Mouse (Mus musculus) thymus, postnatal 14 days (tissue): Measurements from ENCODE around the gene Lrp10.

ENCODE experiments used
- DNase-seq: peaks from one replicate; pipeline ENCODE4 v3.0.0; 2021

Gene Lrp10

DNA sequence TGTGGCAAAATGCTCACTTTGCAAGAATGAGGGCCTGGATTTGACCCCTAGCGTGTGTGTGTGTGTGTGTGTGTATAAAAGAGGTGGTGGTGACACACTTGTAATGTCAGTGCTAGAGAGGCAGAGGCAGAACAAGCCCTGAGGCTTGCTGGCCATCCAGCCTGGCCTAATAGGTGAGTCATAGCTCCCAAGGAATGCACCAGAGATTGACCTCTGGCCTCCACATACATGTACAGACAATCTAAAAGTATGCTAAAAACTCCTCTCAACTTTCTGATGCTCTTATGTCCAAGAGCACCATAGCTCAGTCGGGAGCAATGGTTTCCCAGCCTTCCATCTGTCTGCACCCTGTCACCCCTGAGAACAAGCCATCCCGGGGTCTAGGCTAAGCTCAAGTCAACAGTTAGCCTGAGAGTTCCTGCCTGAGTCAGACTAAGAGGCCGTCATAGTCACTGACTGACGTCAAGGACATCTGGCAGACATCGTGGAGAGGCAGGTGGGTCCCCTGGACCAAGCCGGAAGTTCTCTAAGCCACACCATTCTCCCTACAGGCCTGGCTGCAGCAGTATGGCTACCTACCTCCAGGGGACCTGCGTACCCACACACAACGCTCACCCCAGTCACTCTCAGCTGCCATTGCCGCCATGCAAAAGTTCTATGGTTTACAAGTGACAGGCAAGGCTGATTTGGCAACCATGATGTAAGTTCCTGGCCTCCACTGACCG lies 28.6 kb upstream of the Lrp10 start:
- no peak for DNase-seq

DNA sequence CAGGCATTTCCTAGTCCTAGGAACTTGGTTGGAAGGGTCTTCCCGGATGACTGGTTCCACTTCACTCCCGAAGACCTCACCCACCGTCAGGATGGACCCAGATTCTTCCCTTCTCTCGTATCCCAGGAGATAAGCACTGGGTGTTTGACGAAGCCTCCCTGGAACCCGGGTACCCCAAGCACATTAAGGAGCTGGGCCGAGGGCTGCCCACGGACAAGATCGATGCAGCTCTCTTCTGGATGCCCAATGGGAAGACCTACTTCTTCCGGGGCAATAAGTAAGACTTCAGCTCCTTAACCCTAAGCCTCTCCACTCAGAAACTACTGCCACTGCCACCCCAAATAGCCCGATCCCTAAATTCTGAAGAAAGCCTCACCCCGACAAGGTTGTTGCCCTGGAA lies 24.8 kb upstream of the Lrp10 start:
- DNase-seq = no peak

DNA sequence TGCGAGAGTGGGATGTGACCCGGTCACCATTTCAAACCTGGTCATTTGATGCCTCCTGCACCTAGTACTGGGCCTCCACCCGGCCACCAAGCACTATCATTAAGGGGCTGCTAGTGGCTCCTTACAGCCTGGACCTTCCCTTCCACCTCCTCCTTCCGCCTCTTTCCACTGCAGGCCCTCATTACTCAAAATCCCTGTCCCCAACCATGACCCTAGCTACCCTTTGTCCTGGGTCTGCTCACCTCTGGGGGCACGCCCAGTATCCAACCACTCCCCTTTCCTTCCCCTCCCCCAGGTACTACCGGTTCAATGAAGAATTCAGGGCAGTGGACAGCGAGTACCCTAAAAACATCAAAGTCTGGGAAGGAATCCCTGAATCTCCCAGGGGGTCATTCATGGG lies 24.3 kb upstream of the Lrp10 start:
- no peak for DNase-seq

DNA sequence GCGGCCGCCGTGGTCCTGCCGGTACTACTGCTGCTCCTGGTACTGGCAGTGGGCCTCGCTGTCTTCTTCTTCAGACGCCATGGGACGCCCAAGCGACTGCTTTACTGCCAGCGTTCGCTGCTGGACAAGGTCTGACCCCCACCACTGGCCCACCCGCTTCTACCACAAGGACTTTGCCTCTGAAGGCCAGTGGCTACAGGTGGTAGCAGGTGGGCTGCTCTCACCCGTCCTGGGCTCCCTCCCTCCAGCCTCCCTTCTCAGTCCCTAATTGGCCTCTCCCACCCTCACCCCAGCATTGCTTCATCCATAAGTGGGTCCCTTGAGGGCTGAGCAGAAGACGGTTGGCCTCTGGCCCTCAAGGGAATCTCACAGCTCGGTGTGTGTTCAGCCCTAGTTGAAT lies 23.4 kb upstream of the Lrp10 start:
- DNase-seq = no peak

DNA sequence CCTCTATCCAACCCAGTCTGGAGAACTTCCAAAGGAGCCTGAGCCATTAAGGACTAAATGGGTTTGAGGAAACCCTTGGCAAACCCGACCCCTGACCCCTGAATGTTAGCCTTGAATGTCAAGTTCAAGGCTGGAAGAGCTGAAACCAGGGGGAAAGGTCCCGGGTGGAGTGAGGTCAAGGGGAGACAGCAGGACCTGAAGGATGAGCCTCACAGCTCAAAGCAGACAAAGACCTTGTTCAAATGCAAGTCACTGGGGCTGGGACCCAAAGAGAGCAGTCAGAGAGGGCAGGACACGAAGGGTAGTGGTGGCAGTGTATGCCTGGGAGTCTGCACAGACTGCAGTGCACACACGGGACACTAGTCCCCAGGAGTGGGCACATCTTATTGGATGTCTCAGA lies 22.6 kb upstream of the Lrp10 start:
- no peak for DNase-seq

DNA sequence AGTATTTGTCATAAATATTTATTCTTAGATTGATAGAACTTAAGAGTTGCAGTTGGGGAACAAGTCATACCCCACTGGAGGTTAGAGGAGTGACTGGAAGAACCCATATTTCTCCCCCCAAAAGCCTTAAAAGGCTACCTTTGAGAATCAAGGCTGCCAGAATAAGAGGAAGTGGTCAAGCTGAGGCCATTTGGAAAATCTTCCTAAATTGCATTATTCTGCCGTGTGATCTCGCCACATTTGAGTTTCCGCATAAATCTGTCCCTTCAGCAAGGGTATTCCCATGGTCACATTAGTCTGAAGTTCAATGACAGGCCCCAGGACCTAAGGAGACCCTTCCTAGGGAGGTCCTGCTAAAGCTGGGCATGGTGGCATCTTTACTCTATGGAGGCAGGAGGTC lies 21.4 kb upstream of the Lrp10 start:
- no peak for DNase-seq

DNA sequence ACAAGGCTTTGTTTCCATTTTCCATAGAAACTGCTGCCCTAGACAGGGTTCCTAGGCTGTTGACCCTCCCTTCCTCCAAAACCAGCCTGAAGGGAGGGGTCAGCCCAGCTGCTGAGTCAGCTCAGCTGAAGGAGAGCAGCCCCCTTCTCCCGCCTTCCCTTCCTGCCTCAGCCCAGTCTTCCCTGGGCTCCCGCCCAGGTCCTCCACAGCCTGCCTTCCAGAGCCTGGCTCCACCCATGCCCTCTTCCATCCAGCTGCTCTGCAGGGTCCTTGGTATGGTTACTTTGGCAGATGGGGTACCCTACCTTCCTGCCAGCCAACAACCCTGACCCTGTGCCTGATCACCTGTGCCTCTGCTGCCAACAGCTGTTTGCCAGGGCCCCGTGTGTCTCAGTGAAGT lies 20.7 kb upstream of the Lrp10 start:
- no peak for DNase-seq

DNA sequence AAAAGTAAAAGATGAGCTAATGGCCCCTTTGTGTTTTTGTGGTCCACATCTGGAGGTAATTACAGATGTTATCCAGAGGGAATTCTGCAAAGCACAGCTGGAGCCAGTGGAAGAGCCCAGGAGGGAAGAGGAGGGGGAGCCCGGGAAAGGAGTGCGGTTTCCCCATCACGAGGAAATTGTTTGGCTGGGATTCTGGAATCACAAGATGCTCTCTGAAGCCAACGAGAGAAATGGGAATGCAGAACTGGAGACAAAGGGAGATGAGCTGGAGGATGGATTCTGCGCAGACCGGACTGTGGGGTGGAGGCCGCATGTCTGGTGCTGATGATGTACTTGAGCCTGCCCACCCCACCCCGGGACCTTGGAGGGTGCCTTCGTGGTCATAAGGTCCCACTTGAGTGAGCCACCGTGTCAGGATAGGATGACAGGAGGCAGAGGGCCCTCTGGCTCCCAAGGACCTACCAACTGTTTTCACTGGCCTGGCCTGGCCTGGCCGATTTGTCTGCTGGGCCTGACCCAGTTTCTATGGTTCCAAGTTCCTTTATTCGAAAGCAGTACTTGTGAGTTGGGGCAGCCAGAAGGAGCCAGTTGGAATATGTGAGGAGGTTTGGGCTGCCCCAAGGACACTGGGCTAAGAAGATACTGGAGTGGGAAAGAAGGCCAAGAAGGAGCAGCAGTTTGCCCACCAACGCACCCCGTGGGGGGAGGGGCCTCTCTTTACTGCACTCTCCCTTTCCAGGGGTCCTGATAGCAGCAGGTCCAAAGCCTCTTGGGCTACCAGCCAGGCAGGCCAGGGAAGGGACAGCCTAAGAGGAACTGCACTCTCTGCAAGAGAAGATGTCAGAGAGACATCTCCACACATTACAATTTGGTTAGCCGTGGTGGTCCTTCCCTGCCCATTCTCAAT lies 20.0 kb upstream of the Lrp10 start:
- DNase-seq = no peak

DNA sequence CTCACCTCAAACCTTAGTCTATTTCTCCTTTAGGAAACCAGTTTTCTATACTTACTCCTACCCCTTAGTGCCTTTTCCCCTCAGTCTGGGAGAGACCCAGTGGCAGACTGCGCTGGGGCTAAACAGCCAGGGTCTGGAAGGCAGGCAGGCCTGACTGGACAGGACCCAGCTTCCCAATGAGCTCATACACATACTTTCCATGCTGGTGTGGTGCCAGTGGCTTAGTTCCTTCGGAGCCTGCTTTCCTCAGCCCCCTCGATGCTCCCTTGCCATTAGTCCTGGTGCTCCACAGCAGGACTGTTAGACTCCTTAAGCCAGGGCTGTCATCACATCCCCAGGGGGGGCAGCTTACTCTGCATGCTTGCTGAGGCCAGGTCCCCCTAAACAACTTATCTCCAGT lies 18.5 kb upstream of the Lrp10 start:
- DNase-seq = no peak

DNA sequence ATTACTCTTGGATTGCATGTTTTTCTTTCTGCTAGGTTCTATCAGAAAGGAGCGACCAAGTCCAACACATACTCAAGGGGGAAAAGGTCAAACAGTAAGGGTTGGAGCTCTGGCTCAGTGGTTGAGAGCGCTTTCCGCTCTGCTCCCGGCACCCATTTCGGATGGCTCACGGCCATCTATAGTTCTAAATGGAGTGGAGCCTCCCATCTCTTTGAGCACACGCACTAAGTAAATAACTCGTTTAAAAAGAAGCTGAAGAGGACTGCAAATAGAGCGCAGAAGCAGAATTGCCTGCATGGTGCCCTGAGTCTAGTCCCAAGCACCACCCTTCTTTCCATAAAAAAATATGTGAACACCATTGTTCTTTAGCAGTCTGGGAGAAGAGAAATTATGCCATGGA lies 10.4 kb upstream of the Lrp10 start:
- no peak for DNase-seq

DNA sequence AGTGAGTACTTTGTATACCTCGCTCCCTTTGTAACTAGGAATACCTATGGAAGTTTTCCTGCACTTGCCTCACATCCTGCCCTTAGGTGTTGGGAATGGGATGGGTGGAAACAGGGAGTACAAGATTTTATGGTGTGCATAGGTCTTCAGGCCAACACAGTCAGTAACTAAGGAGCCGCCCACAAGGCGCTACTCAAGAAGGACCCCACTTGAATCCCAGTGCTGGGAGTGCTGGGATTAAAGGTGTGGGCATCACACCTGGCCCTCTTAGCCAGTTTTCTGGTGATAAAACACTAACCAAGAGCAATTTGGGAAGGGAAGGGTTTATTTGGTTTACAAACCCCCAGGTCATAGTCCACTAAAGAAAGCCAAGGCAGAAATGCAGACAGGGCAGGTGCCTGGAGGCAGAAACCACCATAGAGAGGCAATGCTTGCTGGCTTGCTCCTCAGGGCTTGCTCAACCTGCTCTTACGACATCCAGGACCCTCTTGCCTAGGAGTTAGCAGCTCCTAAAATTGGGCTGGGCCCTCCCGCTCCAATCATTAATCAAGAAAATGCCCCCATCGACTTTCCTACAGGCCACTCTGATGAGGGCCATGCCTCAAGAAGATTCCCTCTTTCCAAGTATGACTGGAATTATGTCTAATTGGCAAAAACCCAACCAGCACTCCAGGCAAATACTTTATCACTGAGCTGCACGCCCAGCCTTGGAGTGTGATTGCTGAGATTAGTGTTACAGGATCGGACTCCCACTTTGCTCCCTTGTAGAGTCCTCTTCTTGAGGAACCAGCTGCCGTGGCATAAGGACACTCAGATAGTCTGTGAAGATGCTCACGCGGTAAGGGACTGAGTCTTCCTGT lies 9.0 kb upstream of the Lrp10 start:
- DNase-seq = no peak

DNA sequence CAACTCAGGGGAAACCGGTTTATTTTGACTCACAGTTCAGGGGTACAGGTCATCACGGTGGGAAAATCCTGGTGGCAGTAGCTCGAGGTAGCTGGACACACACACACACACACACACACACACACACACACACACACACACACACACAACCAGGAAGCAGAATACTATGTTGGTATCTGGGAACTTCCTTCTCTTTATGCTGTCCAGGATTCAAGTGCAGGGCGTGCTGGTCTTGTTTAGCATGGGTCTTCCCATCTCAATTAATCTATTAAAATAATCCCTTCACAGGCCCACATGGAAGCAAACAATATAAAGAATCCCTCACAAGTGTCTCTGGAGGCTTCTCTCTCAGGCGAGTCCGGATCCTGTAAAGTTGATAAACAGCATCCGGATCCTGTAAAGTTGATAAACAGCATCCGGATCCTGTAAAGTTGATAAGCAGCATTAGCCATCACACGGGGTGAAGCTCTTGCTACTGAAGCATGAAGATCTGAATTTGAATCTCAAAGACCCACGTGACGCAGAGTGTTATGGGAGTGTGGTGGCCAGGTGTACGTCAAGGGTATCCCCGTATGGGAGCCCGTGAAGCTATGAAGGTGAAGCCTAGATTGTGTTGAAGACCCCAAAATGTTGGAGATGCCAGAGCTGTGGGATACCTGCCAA lies 5.9 kb upstream of the Lrp10 start:
- DNase-seq = no peak

DNA sequence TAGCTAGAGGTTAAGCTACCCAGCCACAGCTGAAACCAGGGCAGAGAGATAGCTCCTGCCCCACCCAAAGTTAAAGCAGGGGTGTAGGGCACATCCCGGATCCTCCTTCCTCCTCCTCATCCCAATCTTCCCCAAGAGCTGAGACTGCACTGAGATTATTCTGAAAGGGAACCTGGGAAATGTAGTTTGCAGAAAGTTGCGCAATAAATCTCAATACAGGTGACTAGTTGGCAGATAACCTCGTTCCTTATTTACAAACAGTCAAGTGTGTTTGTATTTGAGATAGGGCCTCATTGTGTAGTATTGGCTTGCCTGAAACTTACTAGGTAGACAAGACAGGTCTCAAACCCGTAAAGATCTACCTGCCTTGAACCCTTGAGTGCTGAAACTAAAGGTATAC lies 1.8 kb upstream of the Lrp10 start:
- no peak for DNase-seq

DNA sequence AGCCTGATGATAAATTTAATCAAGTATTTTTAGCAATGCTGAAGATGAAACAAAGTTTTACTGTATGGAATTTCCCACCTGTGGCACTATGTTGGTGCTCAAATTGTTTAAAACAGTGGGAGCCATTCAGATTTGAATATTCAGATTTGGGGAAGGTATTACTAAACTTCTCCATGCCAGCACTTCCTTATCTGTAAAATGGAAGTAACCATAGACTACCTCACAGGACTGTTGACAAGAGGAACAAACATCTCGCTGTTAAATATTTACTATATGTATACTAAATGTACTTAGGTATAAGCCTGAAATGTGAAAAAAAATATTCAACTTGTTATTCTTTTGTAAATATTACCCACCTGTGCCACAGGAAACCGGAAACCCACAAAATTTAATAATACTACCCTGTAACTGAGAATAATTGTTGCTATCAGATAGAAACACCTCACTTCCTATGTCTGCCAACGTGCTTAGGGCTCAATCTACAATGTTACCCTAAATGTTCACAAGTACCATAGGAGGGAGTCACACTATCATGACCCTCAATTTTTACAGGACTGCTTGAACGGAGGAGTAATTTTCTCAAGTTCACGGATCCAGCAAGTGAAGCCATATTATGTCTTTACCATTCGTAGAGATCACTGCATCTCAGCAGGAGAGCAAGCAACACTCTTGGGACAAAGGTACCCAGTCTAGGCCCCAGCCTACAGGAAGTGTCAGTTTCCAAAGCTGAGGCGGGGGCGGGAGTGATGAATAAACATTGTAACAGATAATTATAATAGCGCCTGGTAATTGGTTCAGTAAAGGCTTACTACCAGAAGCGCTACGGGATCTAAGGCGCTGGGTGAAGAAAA lies 604 bp upstream of the Lrp10 start:
- DNase-seq = no peak

DNA sequence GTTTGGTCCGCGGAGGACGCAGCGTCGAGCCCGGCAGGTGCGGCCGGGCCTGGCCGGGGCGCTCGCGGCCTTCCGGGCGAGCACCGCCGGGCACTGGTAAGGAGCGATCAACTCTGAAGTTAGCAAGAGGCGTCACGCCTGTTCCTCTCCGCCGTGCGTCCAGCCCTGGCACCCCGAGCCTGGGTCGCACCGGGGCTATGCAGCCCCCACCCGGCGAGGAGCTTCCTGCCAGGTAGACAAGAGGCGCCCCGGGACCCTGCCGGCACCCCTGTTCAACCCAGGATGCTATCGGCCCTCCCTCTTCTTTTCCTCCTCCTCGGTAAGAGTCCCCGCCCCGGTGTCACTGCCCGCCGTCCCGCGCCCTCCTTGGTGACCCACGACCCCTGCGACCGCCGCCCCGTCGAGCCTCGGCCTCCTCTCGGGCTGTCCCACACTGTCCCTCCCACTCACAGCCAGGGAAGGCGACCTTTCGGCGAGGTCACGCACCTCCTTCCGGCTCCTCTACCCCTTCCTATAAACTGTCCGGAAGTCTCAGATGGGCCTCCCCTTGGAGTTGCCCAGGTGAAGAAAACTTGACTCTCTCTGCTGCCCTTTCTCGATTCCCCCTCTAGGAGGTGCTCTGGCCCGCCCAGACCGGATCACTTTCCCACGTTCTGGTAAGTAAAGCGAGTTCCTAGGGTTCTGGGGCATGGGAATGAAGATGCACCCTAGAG lies 512 bp downstream of the Lrp10 start:
- DNase-seq = peak; percentile 85

DNA sequence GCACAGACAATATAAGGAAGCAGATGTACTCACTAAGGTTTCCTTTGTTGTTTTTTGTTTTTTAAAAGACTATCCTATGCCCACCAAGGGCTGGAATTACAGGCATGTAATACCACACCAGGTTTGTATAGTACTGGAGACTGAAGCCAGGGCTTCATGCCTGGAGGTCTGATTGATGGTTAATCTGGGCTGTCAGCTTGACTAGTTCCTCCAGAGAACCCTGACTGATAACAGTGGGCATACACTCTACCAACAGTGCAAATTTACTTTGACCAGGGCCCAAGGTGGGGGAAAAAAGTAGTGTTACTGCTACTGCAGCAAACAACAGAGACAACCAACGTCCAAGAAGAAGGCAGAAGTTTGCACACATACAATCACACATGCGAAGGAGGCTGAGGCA lies 7.5 kb downstream of the Lrp10 start:
- no peak for DNase-seq

DNA sequence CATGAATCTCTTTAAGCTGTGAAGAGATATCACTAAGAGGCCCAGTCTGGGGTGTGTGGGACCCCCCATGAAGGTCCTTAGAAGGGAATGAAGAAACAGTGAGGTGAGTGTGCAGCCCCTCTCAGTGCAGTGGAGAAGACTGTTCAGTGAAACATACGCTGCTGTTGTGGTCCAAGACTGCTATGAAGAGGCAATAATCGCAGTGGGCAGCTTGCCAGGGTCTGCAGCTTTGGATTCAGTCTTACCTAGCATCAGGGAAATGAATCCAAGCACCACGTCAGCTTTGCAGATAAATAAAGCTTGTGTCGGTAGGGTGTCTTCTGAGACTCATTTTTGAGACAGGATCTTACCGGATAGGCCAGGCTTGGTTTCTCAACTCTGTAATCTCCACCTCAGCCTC lies 8.7 kb downstream of the Lrp10 start:
- no peak for DNase-seq

DNA sequence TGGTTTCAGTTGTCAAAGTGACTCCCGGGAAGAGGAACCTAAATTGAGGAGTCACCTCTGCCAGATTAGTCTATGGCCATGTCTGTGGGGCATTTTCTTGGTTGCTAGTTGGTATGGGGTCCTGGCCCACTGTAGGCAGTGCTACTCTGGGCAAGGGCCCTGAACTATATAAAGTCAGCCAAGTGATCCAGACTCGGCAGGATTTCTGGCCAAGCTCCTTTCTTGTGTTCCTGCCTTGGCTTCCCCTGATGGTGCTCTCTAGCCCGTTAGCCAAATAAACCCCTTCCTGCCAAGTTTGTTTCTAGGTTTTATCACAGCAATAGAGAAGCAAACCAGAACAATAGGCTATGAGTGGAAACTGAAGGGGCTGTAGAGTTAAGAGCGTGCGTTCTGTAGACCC lies 10.8 kb downstream of the Lrp10 start:
- DNase-seq = no peak

DNA sequence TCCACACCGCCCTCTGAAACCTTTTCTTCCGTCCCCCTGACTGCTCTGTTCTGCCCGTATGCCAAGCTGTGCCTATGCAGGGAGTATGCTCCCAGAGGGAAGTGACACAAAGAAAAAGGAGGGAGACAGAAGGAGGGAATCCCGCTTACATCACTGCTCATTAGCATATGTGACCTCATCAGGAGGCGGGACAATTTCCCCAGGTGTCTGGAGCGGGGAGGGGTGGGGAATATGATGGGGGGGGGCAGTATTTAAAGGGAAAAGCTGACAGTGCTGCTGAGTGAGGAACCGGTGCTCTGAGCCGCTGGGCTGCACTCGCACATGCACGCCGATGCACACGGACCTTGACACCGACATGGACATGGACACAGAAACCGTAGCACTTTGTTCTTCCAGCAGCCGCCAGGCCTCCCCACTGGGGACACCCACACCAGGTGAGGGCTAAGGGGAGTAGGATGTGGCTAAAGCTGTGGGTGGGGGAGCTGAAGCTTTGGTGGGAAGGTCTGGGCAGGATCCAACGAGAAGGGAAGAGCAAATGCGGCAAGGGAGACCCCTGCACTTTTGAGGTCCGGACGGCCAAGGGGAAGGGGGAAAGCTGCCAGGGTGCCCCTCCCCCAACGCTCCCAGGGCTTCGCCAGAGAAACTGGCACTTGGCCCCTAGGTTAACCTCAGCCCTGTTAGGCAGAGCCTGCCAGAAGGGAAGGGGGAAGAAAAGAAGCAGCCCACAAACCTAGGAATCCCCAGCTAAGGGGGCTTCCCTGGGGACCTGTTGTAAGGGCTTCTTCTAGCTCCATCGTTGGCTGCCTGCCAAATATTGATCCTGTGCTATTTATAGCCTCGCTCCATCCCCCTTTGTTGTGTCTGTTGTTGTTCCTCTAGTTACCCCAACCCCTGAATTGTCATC lies 12.3 kb downstream of the Lrp10 start, which contains the start of gene Rem2:
Rem2 (plus strand) TSS at position 160 of the 904 bp plus-strand sequence.
- DNase-seq = no peak
